Mouse (Mus musculus): Measurements from ENCODE around the gene Nusap1.
"Not testable (repeated sequence)": the region's sequence is repeated elsewhere in the genome, so short reads cannot be mapped to it uniquely, and the experiment has no call there.

Nusap1 gene

GRCm38 (mm10) chr2:119644254-119644653 lies 26.2 kb downstream of the Nusap1 start:
- no peak for DNase-seq

DNA sequence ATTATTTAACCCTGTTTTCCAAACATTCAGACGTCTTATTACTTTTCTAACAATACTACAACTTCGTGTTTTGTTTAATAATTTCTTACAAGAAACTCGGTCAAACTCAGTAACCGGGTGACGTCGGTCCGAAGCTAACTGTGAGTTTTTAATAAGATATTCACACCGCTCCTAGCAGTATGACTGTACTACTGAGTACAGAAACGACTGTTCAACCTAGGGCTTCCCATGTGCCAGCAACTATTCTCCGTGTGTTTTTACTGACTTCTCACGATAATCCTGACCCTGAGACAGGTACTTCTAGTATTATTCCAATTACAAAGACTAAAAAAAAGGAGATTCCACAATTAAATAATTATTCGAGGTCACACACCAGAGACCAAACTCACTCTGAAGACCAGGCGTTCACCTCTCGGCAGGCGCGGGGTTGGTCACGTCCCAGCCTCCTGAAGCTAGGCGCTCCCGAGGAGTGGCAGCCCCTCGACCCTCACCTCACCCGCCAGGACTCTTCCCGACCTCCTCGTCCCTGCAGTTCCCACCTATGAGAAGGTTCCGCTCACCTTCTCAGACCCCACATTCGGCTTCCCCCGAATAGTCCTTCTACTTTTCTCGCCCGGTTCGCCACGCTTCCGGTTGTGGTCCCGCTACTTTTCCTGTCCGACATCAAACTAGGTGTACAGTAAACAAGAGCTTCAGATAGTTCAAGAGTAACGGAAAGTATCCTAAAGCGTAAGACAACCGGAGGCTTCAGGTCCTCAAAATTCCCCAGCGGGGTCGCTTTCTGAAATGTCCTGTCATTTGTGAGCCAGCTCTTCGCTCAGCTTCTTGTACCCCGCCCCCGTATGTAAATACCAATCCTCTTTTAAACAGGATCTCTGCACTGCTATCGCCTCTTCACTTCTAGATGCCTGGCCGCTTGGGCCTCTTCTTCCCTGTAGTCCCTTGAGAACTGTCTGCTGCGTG lies 44.4 kb downstream of the Nusap1 start, which contains the start of gene Ndufaf1:
Gene Ndufaf1, minus strand, starts transcription at position 608 of the 963 bp plus-strand sequence.
- peak; percentile 88 for DNase-seq

GRCm38 (mm10) chr2:119665744-119666143 lies 47.6 kb downstream of the Nusap1 start:
- DNase-seq = not testable (repeated sequence)

DNA sequence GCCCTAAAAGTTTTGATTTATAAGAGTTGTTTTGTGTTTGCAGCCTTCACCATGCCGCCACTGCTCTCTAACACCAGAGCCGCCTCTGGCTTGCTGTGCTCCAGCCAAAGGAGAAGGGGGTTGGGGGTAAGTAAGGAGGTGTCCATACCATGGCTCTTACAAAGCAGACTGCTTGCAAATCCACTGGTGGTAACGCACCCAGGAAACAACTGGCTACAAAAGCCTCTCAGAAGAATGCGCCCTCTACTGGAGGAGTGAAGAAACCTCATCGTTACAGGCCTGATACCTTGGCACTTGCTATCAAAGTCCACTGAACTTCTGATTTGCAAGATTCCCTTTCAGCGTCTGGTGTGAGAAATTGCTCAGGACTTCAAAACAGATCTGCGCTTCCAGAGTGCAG lies 50.9 kb downstream of the Nusap1 start:
- peak; percentile 63 for DNase-seq

DNA sequence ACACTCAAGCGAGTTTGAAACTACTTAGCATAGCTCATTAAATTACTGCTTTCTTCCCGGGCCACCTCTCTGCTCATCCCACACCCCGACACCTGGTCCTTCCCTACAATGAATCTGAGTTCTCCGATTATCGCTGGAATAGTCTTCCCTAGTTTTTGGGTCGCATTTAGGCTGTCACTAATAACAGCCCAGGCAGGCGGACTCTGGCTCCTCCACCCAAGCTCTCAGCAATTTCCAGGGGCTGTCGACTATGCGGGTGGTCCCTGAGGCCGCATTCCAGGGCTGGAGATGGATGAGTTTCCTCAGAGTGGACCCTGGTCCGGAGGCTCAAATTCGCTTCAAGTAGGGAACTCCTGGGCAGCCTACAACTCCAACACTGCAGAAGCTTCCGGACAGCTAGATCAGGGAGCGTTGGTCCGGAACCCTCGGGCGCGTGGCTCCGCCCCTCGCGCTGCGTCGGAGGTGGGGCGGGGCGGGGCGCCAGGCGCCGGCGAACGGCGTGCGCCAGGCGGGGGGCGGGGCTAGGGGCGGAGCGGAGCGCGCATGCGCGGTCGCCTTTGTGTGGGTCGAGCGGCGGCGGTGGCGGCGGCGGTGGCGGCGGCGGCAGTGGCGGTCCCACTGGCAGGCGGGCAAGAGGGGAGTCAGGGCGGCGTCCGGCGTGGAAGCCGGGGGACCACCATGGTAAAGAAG lies 56.6 kb downstream of the Nusap1 start, which contains the start of gene Rtf1:
Gene Rtf1, plus strand, starts transcription at position 544 of the 690 bp plus-strand sequence.
- DNase-seq = peak; percentile 92

- DNase-seq = no peak
Observed at GRCm38 (mm10) chr2:119675215-119675784, 57.2 kb downstream of the Nusap1 start.

DNA sequence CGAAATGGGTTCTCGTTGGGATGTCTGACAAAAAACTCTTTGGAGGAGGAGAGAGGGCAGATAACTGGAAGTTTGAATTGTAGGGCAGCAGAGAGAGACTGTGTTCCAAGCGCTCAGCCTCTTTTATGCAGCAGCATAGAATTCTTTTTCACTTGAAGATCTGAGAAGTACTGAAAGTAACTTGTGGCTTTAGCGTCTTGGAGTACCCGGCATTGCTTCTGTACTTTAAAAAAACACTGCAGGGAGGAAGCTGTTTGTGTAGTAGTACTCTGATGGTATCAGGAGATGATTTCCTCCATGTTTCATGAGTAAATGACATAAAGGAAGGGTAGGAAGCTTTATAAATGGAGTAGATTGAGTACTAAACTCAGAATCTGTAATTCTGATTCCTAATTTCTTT lies 57.7 kb downstream of the Nusap1 start:
- no peak for DNase-seq

GRCm38 (mm10) chr2:119683706-119684105 lies 65.6 kb downstream of the Nusap1 start:
- no peak for DNase-seq

DNA sequence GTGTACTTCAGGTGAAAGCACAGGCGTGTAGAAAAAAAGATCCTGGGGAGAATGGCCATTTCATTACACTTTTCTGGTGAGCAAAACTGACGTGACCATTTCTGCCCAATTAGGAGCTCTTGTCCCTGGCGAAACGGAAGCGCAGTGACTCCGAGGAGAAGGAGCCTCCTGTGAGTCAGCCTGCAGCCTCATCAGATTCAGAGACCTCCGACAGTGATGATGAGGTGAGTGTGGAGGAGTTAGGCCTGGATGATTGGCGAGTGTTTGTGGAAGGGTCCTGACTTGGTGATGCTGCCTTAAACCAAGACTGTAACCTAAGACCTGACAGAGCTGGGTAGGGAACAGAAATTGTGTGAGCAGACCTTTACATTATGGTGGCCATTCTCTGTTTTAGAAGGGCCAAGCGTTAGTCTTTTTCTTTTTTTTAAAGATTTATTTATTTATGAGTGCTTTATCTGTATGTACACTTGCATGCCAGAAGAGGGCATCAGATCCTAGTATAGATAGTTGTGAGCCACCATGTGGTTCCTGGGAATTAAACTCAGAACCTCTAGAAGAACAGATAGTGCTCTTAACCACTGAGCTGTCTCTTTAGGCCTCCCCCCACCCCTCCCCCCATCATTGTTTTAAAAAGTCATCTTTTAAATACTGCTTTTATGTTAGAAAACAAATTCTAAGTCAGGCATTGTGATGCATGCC lies 74.1 kb downstream of the Nusap1 start:
- peak; percentile 41 for DNase-seq

DNA sequence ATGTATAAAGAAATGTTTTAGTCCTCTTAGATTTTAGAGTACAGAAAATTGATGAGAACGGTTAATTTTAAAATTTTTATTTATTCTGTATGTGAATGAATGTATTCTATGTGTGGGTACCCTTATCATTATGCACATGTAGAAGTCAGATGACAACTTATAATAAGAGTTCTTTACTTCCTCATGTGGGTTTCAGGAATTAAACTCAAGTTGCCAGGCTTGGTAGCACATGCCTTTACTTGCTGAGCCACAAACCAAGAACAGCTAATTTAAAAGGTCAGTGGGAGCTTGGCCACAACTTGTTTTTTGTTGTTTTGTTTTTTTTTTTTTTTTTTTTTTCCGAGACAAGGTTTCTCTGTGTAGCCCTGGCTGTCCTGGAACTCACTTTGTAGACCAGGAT lies 76.7 kb downstream of the Nusap1 start:
- DNase-seq = no peak

DNA sequence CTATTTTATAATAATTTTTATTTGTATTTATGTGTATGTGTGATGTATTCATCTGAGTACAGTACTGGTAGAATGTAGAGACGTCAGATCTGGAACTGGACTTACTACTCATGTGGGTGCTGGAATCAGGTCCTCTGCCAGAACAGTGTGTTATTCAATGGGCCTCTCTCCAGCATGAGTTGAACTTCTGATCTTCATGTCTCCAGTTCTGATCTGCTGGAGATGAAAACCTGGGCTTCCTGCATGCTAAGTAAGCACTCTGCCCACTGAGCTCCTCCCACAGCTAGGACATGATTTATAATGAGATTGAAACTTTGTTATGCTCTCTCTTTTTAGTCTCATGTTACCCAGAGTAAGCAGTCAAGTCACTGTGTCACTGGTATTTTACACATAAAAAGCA lies 78.0 kb downstream of the Nusap1 start:
- DNase-seq = no peak

DNA sequence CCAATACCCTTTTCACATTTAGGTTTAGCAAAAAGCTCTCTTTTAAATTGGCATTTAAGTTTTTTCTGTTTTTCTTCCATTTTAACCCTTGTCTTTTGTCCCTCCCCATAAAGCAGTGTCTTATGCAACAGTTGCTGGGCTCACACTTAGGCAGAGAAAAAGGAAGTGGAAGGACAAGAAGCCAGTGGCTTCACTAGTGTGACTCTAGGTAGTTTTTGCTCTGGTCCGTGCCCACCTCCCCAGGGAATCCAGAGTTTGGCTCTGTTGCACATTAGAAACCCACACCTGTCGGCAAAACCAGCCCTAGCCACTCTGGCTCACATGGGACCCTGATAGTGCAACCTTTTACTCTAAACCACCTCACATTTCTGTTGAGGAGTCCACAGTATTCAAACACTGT lies 80.4 kb downstream of the Nusap1 start:
- DNase-seq = no peak

GRCm38 (mm10) chr2:119699962-119700361 lies 81.9 kb downstream of the Nusap1 start:
- no peak for DNase-seq

Measured in retina, postnatal 1 day (tissue).